Comparison of ENCODE assay signal across 8 mouse cellular contexts in genomic region chr1:171221281-171222193, GRCm38 (mm10). TPM values are rescaled to one million over a fixed set of nuclear protein-coding genes. Genes with fewer than 3 reads are reported as not detected.
DNase-seq lines count a peak whose midpoint lies in the region; ATAC-seq and TF ChIP-seq lines count a peak whose summit lies in the region.

No protein-coding gene starts in this region.

- WGBS in hindbrain, embryonic 14.5 days, result 8% methylated on average over 22 of the region's 22 CpGs
- 9% methylated on average over 22 of the region's 22 CpGs for WGBS in liver, postnatal 0 days (ENCODE audit: insufficient replicate concordance)

- H3K4me2 ChIP-seq in hindbrain, embryonic 14.5 days (replicated peaks), result peak overlapping the region; percentile 84
- peak overlapping the region; percentile 92 for H3K4me2 ChIP-seq in liver, postnatal 0 days (ENCODE audit: low read depth, low read length)

- H3K27me3 ChIP-seq in G1E (ENCODE audit: insufficient read depth, low read length), result peaks cover 3% of the 10 kb centered on the region; the same call in 1 of the 2 replicates
- no peaks in the 10 kb centered on the region for H3K27me3 ChIP-seq in hindbrain, embryonic 14.5 days (ENCODE audit: control insufficient read depth, insufficient read depth, low read length)
- H3K27me3 ChIP-seq in liver, postnatal 0 days (ENCODE audit: insufficient read depth, low read length), result no peaks in the 10 kb centered on the region

- TF ChIP-seq EP300 in liver, postnatal 0 days (IDR thresholded peaks at IDR 0.05; ENCODE audit: low read depth), result no peak

- no peak for ATAC-seq in G1E (ENCODE audit: extremely low read depth, insufficient number of reproducible peaks, low FRiP score, poor library complexity, severe bottlenecking)
- ATAC-seq in hindbrain, embryonic 14.5 days (ENCODE audit: low FRiP score), result no peak
- ATAC-seq in liver, postnatal 0 days, result no peak

- H3K9me3 ChIP-seq in G1E (replicated peaks), result no peaks in the 10 kb centered on the region
- no peaks in the 10 kb centered on the region for H3K9me3 ChIP-seq in hindbrain, embryonic 14.5 days (ENCODE audit: control insufficient read depth, low read length)
- no peaks in the 10 kb centered on the region for H3K9me3 ChIP-seq in liver, postnatal 0 days (ENCODE audit: low read length)

- intact Hi-C loops in left cerebral cortex, adult 2 months (cut with DNase I), result loop anchor here (1.0 to 2.0 kb wide), 6 partner anchors 26 to 111 kb away; partner anchors contain the start of genes Mpz and Sdhc
- intact Hi-C loops in left cerebral cortex, postnatal 14 days (cut with DNase I), result loop anchor here (2.0 to 5.0 kb wide), 2 partner anchors 59 to 103 kb away; no protein-coding TSS in a partner anchor

- peak overlapping the region; percentile 77 for H3K4me3 ChIP-seq in left cerebral cortex, adult 2 months
- H3K4me3 ChIP-seq in G1E (ENCODE audit: low read depth, low read length), result peak overlapping the region; percentile 72
- peak overlapping the region; percentile 53 for H3K4me3 ChIP-seq in hindbrain, embryonic 14.5 days (replicated peaks; ENCODE audit: low read length)
- H3K4me3 ChIP-seq in liver, postnatal 0 days (ENCODE audit: low read depth, low read length), result peak overlapping the region; percentile 66

- H3K36me3 ChIP-seq in G1E (replicated peaks), result peaks cover 36% of the 10 kb centered on the region
- peaks cover 25% of the 10 kb centered on the region for H3K36me3 ChIP-seq in hindbrain, embryonic 14.5 days (replicated peaks; ENCODE audit: control insufficient read depth, insufficient read depth)
- H3K36me3 ChIP-seq in liver, postnatal 0 days (replicated peaks; ENCODE audit: insufficient read depth, low read length), result peaks cover 18% of the 10 kb centered on the region

- peak; percentile 29 to 39 for DNase-seq in left cerebral cortex, adult 2 months (ENCODE audit: extremely low spot score in 1 of 2, low spot score in 2 of 2)
- DNase-seq in left cerebral cortex, postnatal 14 days (ENCODE audit: low spot score in 2 of 2), result no peak
- DNase-seq in G1E (ENCODE audit: low spot score), result no peak
- DNase-seq in embryo, embryonic 11 days, result peak; percentile 33
- no peak for DNase-seq in hindbrain, embryonic 14.5 days (ENCODE audit: low spot score)
- DNase-seq in liver, postnatal 0 days, result peak; percentile 22
- DNase-seq in thymus, postnatal 10 days (ENCODE audit: low spot score in 2 of 2), result peak; percentile 22 to 31
- DNase-seq in right cerebral cortex, postnatal 25 days, result no peak

- H3K27ac ChIP-seq in left cerebral cortex, adult 2 months, result peak overlapping the region; percentile 86
- peak overlapping the region; percentile 68; the same call in 1 of the 2 replicates for H3K27ac ChIP-seq in hindbrain, embryonic 14.5 days
- peak overlapping the region; percentile 49 for H3K27ac ChIP-seq in liver, postnatal 0 days (ENCODE audit: low read depth)

- no peak for TF ChIP-seq CTCF in left cerebral cortex, adult 2 months (IDR thresholded peaks at IDR 0.05)
- TF ChIP-seq CTCF in G1E (IDR thresholded peaks at IDR 0.05; ENCODE audit: low read depth, low read length), result no peak
- no peak for TF ChIP-seq CTCF in liver, postnatal 0 days (IDR thresholded peaks at IDR 0.05; ENCODE audit: low read depth)

- H3K4me1 ChIP-seq in G1E (ENCODE audit: insufficient read depth, low read depth, low read length), result peaks cover 21% of the 10 kb centered on the region
- peaks cover 10% of the 10 kb centered on the region for H3K4me1 ChIP-seq in hindbrain, embryonic 14.5 days (replicated peaks; ENCODE audit: control insufficient read depth, insufficient read depth, low read length)
- H3K4me1 ChIP-seq in liver, postnatal 0 days (ENCODE audit: insufficient read depth), result peaks cover 19% of the 10 kb centered on the region

- peak overlapping the region; percentile 65 for H3K9ac ChIP-seq in hindbrain, embryonic 14.5 days
- peak overlapping the region; percentile 52 for H3K9ac ChIP-seq in liver, postnatal 0 days (replicated peaks)

RNA-seq across cellular contexts. Expression of gene Tomm40l, which starts 0.8 kb away (rescaled TPM):
- total RNA-seq in left cerebral cortex, adult 2 months (2021), result 10 to 100 TPM; 86.4 to 91.2 TPM
- total RNA-seq in left cerebral cortex, postnatal 14 days (2021), result 10 to 100 TPM; 69.6 to 72.1 TPM
- total RNA-seq in G1E (2014; fragmentation: Nextera tagmentation), result 9.7 and 13.7 TPM in 2 replicates
- total RNA-seq in G1E (2017), result 19.2 and 26.4 TPM in 2 replicates
- polyA plus RNA-seq in G1E (2012), result 31.9 and 35.8 TPM in 2 replicates
- 41.2 and 47.0 TPM in 2 replicates for polyA plus RNA-seq in hindbrain, embryonic 14.5 days (2014; fragmentation: Nextera tagmentation; extraction: Ambion mirVana)
- polyA plus RNA-seq in liver, postnatal 0 days (2015; fragmentation: Nextera tagmentation; extraction: Ambion mirVana), result 5.7 and 6.6 TPM in 2 replicates

RNA-seq across cellular contexts. Expression of gene Apoa2, which starts 3.3 kb away (rescaled TPM):
- 1 to 10 TPM; 1.5 to 2.2 TPM for total RNA-seq in left cerebral cortex, adult 2 months (2021)
- total RNA-seq in left cerebral cortex, postnatal 14 days (2021), result 1 to 10 TPM; 1.6 to 4.9 TPM
- total RNA-seq in G1E (2014; fragmentation: Nextera tagmentation) (not detected in 2 replicates), G1E (2017) (not detected in 2 replicates)
- polyA plus RNA-seq in G1E (2012), result 0.17 TPM in 1 of 2 replicates, not detected in the other
- 5.6 and 7.0 TPM in 2 replicates for polyA plus RNA-seq in hindbrain, embryonic 14.5 days (2014; fragmentation: Nextera tagmentation; extraction: Ambion mirVana)
- 20,306 and 20,852 TPM in 2 replicates for polyA plus RNA-seq in liver, postnatal 0 days (2015; fragmentation: Nextera tagmentation; extraction: Ambion mirVana)

RNA-seq across cellular contexts. Expression of gene Nr1i3, which starts 7.8 kb away (rescaled TPM):
- under 1 TPM; 0.19 to 0.23 TPM for total RNA-seq in left cerebral cortex, adult 2 months (2021)
- not detected for total RNA-seq in left cerebral cortex, postnatal 14 days (2021)
- total RNA-seq in G1E (2014; fragmentation: Nextera tagmentation) (not detected in 2 replicates), G1E (2017) (0.16 and 0.46 TPM in 2 replicates)
- polyA plus RNA-seq in G1E (2012), result not detected in 2 replicates
- polyA plus RNA-seq in hindbrain, embryonic 14.5 days (2014; fragmentation: Nextera tagmentation; extraction: Ambion mirVana), result 0.21 and 0.50 TPM in 2 replicates
- polyA plus RNA-seq in liver, postnatal 0 days (2015; fragmentation: Nextera tagmentation; extraction: Ambion mirVana), result 49.6 and 53.1 TPM in 2 replicates

RNA-seq across cellular contexts. Expression of gene Fcer1g, which starts 12.6 kb away (rescaled TPM):
- 10 to 100 TPM; 12.6 to 14.4 TPM for total RNA-seq in left cerebral cortex, adult 2 months (2021)
- total RNA-seq in left cerebral cortex, postnatal 14 days (2021), result 10 to 100 TPM; 11.1 to 16.0 TPM
- total RNA-seq in G1E (2014; fragmentation: Nextera tagmentation), result not detected in 2 replicates
- total RNA-seq in G1E (2017), result 0.64 and 0.71 TPM in 2 replicates
- 0.08 TPM in 1 of 2 replicates, not detected in the other for polyA plus RNA-seq in G1E (2012)
- 25.2 and 30.1 TPM in 2 replicates for polyA plus RNA-seq in hindbrain, embryonic 14.5 days (2014; fragmentation: Nextera tagmentation; extraction: Ambion mirVana)
- polyA plus RNA-seq in liver, postnatal 0 days (2015; fragmentation: Nextera tagmentation; extraction: Ambion mirVana), result 171 and 176 TPM in 2 replicates

RNA-seq across cellular contexts. Expression of gene Pcp4l1, which starts 25.5 kb away (rescaled TPM):
- total RNA-seq in left cerebral cortex, adult 2 months (2021), result 100 to 1,000 TPM in 1 of 2 experiments, 10 to 100 TPM in 1; 76.7 to 113 TPM
- 10 to 100 TPM; 47.4 to 67.2 TPM for total RNA-seq in left cerebral cortex, postnatal 14 days (2021)
- not detected in 2 replicates for total RNA-seq in G1E (2014; fragmentation: Nextera tagmentation)
- total RNA-seq in G1E (2017), result 0.16 TPM in 1 of 2 replicates, not detected in the other
- polyA plus RNA-seq in G1E (2012), result not detected in 2 replicates
- polyA plus RNA-seq in hindbrain, embryonic 14.5 days (2014; fragmentation: Nextera tagmentation; extraction: Ambion mirVana), result 37.2 and 55.1 TPM in 2 replicates
- 6.7 and 8.2 TPM in 2 replicates for polyA plus RNA-seq in liver, postnatal 0 days (2015; fragmentation: Nextera tagmentation; extraction: Ambion mirVana)

Comparison
In these comparisons a context has a peak if more than half of its experiments do, and no peak if none do; other contexts are left out.
1. DNase-seq: peak in left cerebral cortex, adult 2 months (2 of 2), embryo, embryonic 11 days (single experiment), liver, postnatal 0 days (single experiment) and thymus, postnatal 10 days (2 of 2); none in left cerebral cortex, postnatal 14 days (0 of 2), G1E (single experiment), hindbrain, embryonic 14.5 days (single experiment) and right cerebral cortex, postnatal 25 days (single experiment).
2. Peak in every context shown above with its lines, with median percentiles within 50 percentile points of each other: H3K27ac ChIP-seq and H3K4me3 ChIP-seq.